Mouse (Mus musculus) E14TG2a.4 (cell line): ENCODE measurements around the gene Iffo2.

Experiments
- CTCF ChIP-seq: conservative IDR thresholded peaks from 2 replicates; pipeline ENCODE4 v1.5.1; 2014; ENCODE audit warnings: low read length
- POU5F1 ChIP-seq: IDR thresholded peaks from 2 replicates; pipeline ENCODE4 v1.6.1; 2014; ENCODE audit warnings: low read length, borderline replicate concordance

GRCm38 (mm10) chr4:139568361-139568760 lies 38.0 kb downstream of the Iffo2 start:
- TF ChIP-seq CTCF: no peak
- no peak for TF ChIP-seq POU5F1
